In the genomic region with DNA sequence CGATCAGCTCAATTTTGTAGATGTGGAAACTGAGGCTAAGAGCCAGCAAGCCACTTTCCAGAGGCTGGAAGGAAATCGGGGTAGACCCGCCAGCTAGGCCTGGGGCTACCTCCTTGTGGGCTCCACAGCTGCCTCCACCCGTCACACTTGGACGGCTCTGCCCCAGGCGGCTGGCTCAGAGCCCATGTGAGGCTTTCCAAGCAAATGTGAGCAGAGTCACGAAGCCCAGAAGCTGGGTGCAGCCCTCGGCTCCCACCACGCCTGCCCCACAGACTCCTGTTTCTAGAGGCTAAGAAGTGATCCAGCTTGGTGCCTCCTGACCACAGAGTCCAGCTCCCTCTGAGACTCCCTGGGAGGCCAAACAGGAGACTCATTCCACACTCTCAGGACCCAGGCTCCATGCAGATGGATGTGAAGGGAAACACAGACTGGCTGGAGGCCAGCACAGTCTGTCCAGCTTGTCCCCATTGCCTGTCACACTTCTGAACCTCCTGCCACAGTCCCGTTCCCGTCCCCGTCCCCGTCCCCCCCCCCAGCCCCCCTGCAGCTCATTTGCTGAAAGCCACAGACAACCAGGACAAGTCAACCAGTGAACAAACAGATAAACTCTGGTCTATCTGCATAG, we compare ENCODE assay signal across 8 mouse cellular contexts. TPM values are rescaled to one million over a fixed set of nuclear protein-coding genes. Genes with fewer than 3 reads are reported as not detected.
DNase-seq lines count a peak whose midpoint lies in the region; ATAC-seq and TF ChIP-seq lines count a peak whose summit lies in the region.

No protein-coding gene starts in this region.

- H3K27ac ChIP-seq in cortical plate, adult 2 months (ENCODE audit: insufficient read depth, low read length) = peak overlapping the region; percentile 34; the same call in 1 of the 2 replicates
- peak overlapping the region; percentile 46; the same call in 1 of the 2 replicates for H3K27ac ChIP-seq in heart, embryonic 11.5 days (ENCODE audit: low read depth, low read length)
- peak overlapping the region; percentile 76 for H3K27ac ChIP-seq in kidney, embryonic 14.5 days (ENCODE audit: low read depth, low read length)
- peak overlapping the region; percentile 95 for H3K27ac ChIP-seq in lung, embryonic 16.5 days (ENCODE audit: low read length)
- peak overlapping the region; percentile 53 for H3K27ac ChIP-seq in stomach, postnatal 0 days (replicated peaks)

- no peak for TF ChIP-seq POLR2A in cortical plate, adult 2 months (IDR thresholded peaks at IDR 0.05; ENCODE audit: extremely low read depth, insufficient read depth, low read length)

- no peak overlapping the region for H3K9ac ChIP-seq in heart, embryonic 11.5 days (ENCODE audit: low read depth, low read length)
- H3K9ac ChIP-seq in kidney, embryonic 14.5 days (ENCODE audit: low read depth, low read length) = no peak overlapping the region
- H3K9ac ChIP-seq in lung, embryonic 16.5 days (ENCODE audit: low read length) = peak overlapping the region; percentile 34
- 0 out of 2 replicates have a peak overlapping the region, but pooled peaks have one; percentile 19 for H3K9ac ChIP-seq in stomach, postnatal 0 days (ENCODE audit: low read length)

- no peaks in the 10 kb centered on the region for H3K4me1 ChIP-seq in cortical plate, adult 2 months (ENCODE audit: control insufficient read depth, insufficient read depth, low read length)
- H3K4me1 ChIP-seq in heart, embryonic 11.5 days (ENCODE audit: control insufficient read depth, insufficient read depth, low read length) = peaks cover 19% of the 10 kb centered on the region
- H3K4me1 ChIP-seq in kidney, embryonic 14.5 days (ENCODE audit: control insufficient read depth, insufficient read depth, low read length) = peaks cover 40% of the 10 kb centered on the region
- H3K4me1 ChIP-seq in lung, embryonic 16.5 days (replicated peaks; ENCODE audit: control insufficient read depth, insufficient read depth, low read length) = peaks cover 58% of the 10 kb centered on the region
- peaks cover 8% of the 10 kb centered on the region for H3K4me1 ChIP-seq in stomach, postnatal 0 days (replicated peaks; ENCODE audit: control insufficient read depth, insufficient read depth)

- H3K4me3 ChIP-seq in cortical plate, adult 2 months (ENCODE audit: insufficient read depth, low read length) = no peak overlapping the region
- H3K4me3 ChIP-seq in heart, embryonic 11.5 days (ENCODE audit: low read depth, low read length) = no peak overlapping the region
- H3K4me3 ChIP-seq in kidney, embryonic 14.5 days (ENCODE audit: low read length) = no peak overlapping the region
- H3K4me3 ChIP-seq in lung, embryonic 16.5 days (ENCODE audit: low read length) = no peak overlapping the region
- no peak overlapping the region for H3K4me3 ChIP-seq in stomach, postnatal 0 days (ENCODE audit: low read depth, low read length)

- no peaks in the 10 kb centered on the region for H3K27me3 ChIP-seq in heart, embryonic 11.5 days (ENCODE audit: control insufficient read depth, insufficient read depth, low read length)
- H3K27me3 ChIP-seq in kidney, embryonic 14.5 days (ENCODE audit: control insufficient read depth, insufficient read depth, low read length) = no peaks in the 10 kb centered on the region
- H3K27me3 ChIP-seq in lung, embryonic 16.5 days (ENCODE audit: control insufficient read depth, insufficient read depth, low read depth, low read length) = no peaks in the 10 kb centered on the region
- H3K27me3 ChIP-seq in stomach, postnatal 0 days (ENCODE audit: control insufficient read depth, insufficient read depth, low read length) = no peaks in the 10 kb centered on the region

- H3K36me3 ChIP-seq in heart, embryonic 11.5 days (ENCODE audit: control insufficient read depth, insufficient read depth, low read length) = no peaks in the 10 kb centered on the region
- no peaks in the 10 kb centered on the region for H3K36me3 ChIP-seq in kidney, embryonic 14.5 days (ENCODE audit: control insufficient read depth, insufficient read depth, low read length)
- H3K36me3 ChIP-seq in lung, embryonic 16.5 days (ENCODE audit: control insufficient read depth, insufficient read depth, low read length) = no peaks in the 10 kb centered on the region
- no peaks in the 10 kb centered on the region for H3K36me3 ChIP-seq in stomach, postnatal 0 days (ENCODE audit: control insufficient read depth, insufficient read depth, low read length)

- TF ChIP-seq EP300 in stomach, postnatal 0 days (optimal IDR thresholded peaks at IDR 0.05) = no peak

- WGBS in heart, embryonic 11.5 days (ENCODE audit: insufficient replicate concordance) = 41% methylated on average over 13 of the region's 13 CpGs
- 20% methylated on average over 13 of the region's 13 CpGs for WGBS in kidney, embryonic 14.5 days
- WGBS in lung, embryonic 16.5 days = 13% methylated on average over 13 of the region's 13 CpGs
- WGBS in stomach, postnatal 0 days = 7% methylated on average over 13 of the region's 13 CpGs

- ATAC-seq in heart, embryonic 11.5 days (replicated peaks; ENCODE audit: insufficient number of reproducible peaks, low FRiP score, low TSS enrichment) = no peak; the same call in 1 of the 2 replicates
- peak; percentile 58; the same call in 1 of the 2 replicates for ATAC-seq in kidney, embryonic 14.5 days (ENCODE audit: low FRiP score, low TSS enrichment)
- peak; percentile 90 for ATAC-seq in lung, embryonic 16.5 days (ENCODE audit: low read depth)
- ATAC-seq in stomach, postnatal 0 days (ENCODE audit: low FRiP score, low TSS enrichment) = peak; percentile 45; the same call in 1 of the 2 replicates
- ATAC-seq in activated CD4-positive, CD25-positive, alpha-beta regulatory T cell, adult 4 months = no peak

- TF ChIP-seq CTCF in cortical plate, adult 2 months (IDR thresholded peaks at IDR 0.05; ENCODE audit: extremely low read depth, insufficient read depth, low read length) = no peak
- no peak for TF ChIP-seq CTCF in stomach, postnatal 0 days (IDR thresholded peaks at IDR 0.05; ENCODE audit: low read depth)

- no peaks in the 10 kb centered on the region for H3K9me3 ChIP-seq in heart, embryonic 11.5 days (replicated peaks; ENCODE audit: control insufficient read depth, low read length)
- no peaks in the 10 kb centered on the region for H3K9me3 ChIP-seq in kidney, embryonic 14.5 days (ENCODE audit: control insufficient read depth, low read length)
- no peaks in the 10 kb centered on the region for H3K9me3 ChIP-seq in lung, embryonic 16.5 days (ENCODE audit: control insufficient read depth, low read length)
- no peaks in the 10 kb centered on the region for H3K9me3 ChIP-seq in stomach, postnatal 0 days (ENCODE audit: control insufficient read depth, low read length)

- peak overlapping the region; percentile 29; the same call in 1 of the 2 replicates for H3K4me2 ChIP-seq in heart, embryonic 11.5 days
- no peak overlapping the region for H3K4me2 ChIP-seq in kidney, embryonic 14.5 days (replicated peaks; ENCODE audit: low read depth, low read length)
- H3K4me2 ChIP-seq in lung, embryonic 16.5 days (ENCODE audit: low read depth, low read length) = peak overlapping the region; percentile 33
- H3K4me2 ChIP-seq in stomach, postnatal 0 days (replicated peaks; ENCODE audit: low read depth) = peak overlapping the region; percentile 23

- DNase-seq in ovary, adult 18-20 months (ENCODE audit: low spot score) = peak; percentile 72
- DNase-seq in ovary, postnatal 10 days (ENCODE audit: low spot score) = no peak
- DNase-seq in stomach, postnatal 0 days (ENCODE audit: low spot score) = peak; percentile 75

RNA-seq across cellular contexts. Expression of gene Lrp5, which starts 4.9 kb away (rescaled TPM):
- 3.1 and 3.4 TPM in 2 replicates for polyA plus RNA-seq in cortical plate, adult 2 months (2012; rRNA removed)
- 4.6 and 5.3 TPM in 2 replicates for polyA plus RNA-seq in heart, embryonic 11.5 days (2014; fragmentation: Nextera tagmentation; extraction: Ambion mirVana)
- 7.7 and 10.1 TPM in 2 replicates for polyA plus RNA-seq in kidney, embryonic 14.5 days (2014; fragmentation: Nextera tagmentation; extraction: Ambion mirVana)
- 7.4 and 7.8 TPM in 2 replicates for polyA plus RNA-seq in lung, embryonic 16.5 days (2015; fragmentation: Nextera tagmentation; extraction: Ambion mirVana)
- polyA plus RNA-seq in stomach, postnatal 0 days (2015; fragmentation: Nextera tagmentation; extraction: Ambion mirVana) = 2.6 and 2.7 TPM in 2 replicates
- polyA plus RNA-seq in activated CD4-positive, CD25-positive, alpha-beta regulatory T cell, adult 4 months (2017; shearing (Covaris generic)) = under 1 TPM in 1 of 2 experiments, not detected in 1; 0.09 TPM

RNA-seq across cellular contexts. Expression of gene 1810055G02Rik, which starts 26.7 kb away (rescaled TPM):
- polyA plus RNA-seq in cortical plate, adult 2 months (2012; rRNA removed) = 44.7 and 44.8 TPM in 2 replicates
- polyA plus RNA-seq in heart, embryonic 11.5 days (2014; fragmentation: Nextera tagmentation; extraction: Ambion mirVana) = 30.3 and 33.6 TPM in 2 replicates
- polyA plus RNA-seq in kidney, embryonic 14.5 days (2014; fragmentation: Nextera tagmentation; extraction: Ambion mirVana) = 33.7 and 38.6 TPM in 2 replicates
- 28.3 and 32.4 TPM in 2 replicates for polyA plus RNA-seq in lung, embryonic 16.5 days (2015; fragmentation: Nextera tagmentation; extraction: Ambion mirVana)
- 17.1 and 18.8 TPM in 2 replicates for polyA plus RNA-seq in stomach, postnatal 0 days (2015; fragmentation: Nextera tagmentation; extraction: Ambion mirVana)
- polyA plus RNA-seq in activated CD4-positive, CD25-positive, alpha-beta regulatory T cell, adult 4 months (2017; shearing (Covaris generic)) = 1 to 10 TPM; 4.0 to 5.1 TPM

Comparison
In these comparisons a context has a peak if more than half of its experiments do, and no peak if none do; other contexts are left out.
1. H3K27ac ChIP-seq: peak in every context shown above with its lines; median percentile 95 in lung, embryonic 16.5 days; 76 in kidney, embryonic 14.5 days; 53 in stomach, postnatal 0 days; 46 in heart, embryonic 11.5 days; 34 in cortical plate, adult 2 months.
2. ATAC-seq: peak in kidney, embryonic 14.5 days (single experiment), lung, embryonic 16.5 days (single experiment) and stomach, postnatal 0 days (single experiment); none in heart, embryonic 11.5 days (single experiment) and activated CD4-positive, CD25-positive, alpha-beta regulatory T cell, adult 4 months (single experiment).
3. H3K9ac ChIP-seq: peak in lung, embryonic 16.5 days (single experiment) and stomach, postnatal 0 days (single experiment); none in heart, embryonic 11.5 days (single experiment) and kidney, embryonic 14.5 days (single experiment).